Mouse (Mus musculus): ENCODE data around the gene Gm20835.
"Not testable (repeated sequence)": the region's sequence is repeated elsewhere in the genome, so short reads cannot be mapped to it uniquely, and the experiment has no call there.

The Gm20835 gene

GRCm38 (mm10) chrY:36735190-36735589 is at the start of gene Gm20835:
TSS of gene Gm20835 (minus strand) at chrY:36735290.
- not testable (repeated sequence) for DNase-seq (ENCODE audit: low spot score)

Data from lung, postnatal 25 days (tissue).